Mouse (Mus musculus) spleen, postnatal 0 days (tissue): Measurements from ENCODE around the gene Olfr629. TPM values are rescaled to one million over a fixed set of nuclear protein-coding genes. Genes with fewer than 3 reads are reported as not detected.

Experiments used
- polyA plus RNA-seq: library from polyadenylated mRNA; unstranded; fragments of >200 nt; fragmentation: Nextera tagmentation; extraction: Ambion mirVana; gene quantifications from 2 replicates; pipeline ENCODE4 v1.2.1, GENCODE M21; 2015

Gene Olfr629
- polyA plus RNA-seq = 0.14 and 0.19 TPM in 2 replicates

DNA sequence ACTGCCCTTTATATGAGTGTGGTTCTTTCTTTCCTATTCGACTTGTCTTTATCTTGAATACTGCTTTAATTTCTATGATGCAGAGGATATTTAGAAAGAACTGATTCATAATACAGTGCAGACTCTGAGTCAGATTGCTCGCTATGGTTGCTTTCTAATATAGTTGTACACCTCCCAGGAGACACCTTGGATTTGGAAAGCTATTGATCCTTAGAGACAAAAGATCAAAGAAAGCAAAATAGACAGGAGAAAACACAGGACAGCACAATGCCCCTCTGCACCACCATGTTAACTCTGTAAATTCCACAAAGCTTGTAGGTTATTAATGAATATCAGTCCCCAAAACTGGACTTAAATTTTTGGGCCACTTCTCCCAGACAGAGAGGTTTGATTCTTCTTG is at the start of gene Olfr629:
Gene Olfr629 (minus strand): TSS at position 101 of the 400 bp plus-strand sequence.

DNA sequence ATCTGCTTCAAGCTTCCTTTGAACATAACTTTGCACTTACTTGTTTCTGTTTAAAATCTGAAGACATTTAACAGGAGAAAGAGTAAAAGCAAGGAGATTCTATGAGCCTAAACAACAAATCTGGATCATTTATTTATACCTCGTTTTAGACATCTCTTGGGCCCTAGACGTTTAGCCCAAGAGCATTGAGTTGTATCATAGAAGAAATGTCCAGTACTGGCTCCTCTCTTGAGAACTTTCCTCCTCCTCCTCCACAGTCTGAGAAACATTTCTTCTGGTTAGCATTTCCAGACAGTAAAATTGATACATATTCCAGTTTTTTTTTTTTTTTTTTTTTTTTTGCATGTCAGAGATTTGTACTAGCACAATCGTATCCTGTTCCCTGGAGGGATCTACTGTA is 47.0 kb upstream of the Olfr629 start, which contains the start of gene Olfr67:
Gene Olfr67 (minus strand): TSS at position 101 of the 400 bp plus-strand sequence.

DNA sequence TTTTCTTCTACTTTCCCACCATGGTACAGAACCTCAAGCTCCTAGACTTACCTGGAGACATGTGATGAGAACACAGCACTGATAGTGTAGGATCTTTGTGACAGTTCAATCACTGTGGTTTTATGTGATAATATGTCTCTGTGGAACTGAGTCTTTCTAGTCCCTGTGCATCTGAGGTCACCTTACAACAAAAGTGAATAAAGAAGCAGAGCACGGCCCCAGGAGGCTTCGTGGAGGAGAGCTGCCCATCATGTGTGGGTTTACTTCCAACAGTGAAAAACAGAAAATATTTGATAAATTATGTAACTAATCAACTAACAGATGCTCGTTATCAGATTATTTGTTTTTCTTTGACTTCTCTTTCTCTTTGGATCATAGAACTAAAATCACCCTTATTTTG is 34.9 kb upstream of the Olfr629 start, which contains the start of gene Olfr68:
Gene Olfr68 (minus strand): TSS at position 101 of the 400 bp plus-strand sequence.

DNA sequence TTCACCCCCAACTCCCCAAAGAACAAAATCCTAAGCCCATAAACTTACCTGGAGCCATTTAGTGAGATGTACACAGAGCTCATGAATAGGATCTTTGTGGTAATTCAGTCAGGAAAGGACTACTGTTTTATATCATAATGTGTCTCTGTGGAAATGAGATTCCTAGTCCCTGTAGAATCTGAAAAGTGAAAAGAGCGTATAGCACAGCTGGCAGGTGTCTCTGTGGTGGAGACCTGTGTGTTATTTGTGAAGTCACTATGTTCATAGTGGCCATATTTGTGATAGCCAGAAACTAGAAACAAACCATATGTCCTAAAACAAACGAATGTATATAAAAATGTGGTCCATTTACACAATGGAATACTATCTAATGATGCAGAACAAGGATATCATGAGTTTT is 26.8 kb upstream of the Olfr629 start, which contains the start of gene Olfr69:
Gene Olfr69 (minus strand): TSS at position 101 of the 400 bp plus-strand sequence.

DNA sequence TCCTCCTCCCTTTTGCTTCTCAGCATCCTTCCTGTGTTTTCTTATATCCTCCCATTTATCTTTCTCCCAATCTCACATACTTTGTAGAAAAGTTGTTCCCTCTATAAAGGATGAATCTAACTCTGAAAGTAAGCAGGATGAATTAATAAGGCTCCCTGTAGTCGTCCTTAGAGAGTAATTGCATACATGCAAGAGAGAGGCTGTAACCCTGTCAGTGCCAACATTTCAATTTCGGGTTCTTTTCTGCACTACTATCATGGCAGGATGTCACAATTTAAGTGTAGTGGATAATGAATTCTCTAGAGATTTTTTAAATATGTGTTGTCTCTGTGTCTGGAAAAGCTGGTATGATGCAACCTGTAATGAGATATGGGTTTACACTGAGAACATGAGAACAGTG is 12.5 kb upstream of the Olfr629 start, which contains the start of gene Olfr630:
Gene Olfr630 (minus strand): TSS at position 101 of the 400 bp plus-strand sequence.

DNA sequence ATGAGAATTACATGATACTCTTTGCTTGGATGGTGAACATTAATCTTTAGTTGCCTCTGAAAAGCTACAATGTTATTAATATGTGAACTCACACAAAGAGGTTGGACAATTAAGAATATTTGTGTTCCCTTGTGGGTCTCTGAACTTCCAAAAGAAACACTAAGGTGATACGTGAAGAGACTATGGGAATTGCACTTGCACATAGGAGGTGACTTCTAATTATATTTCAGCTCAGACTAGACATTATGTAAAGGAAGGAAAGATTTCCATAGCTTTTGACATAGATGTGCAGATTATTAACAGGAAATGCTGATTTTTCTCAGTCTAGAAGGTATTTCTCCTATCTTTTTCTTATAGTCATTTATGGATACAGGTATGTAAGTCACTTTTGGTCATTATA is 14.7 kb downstream of the Olfr629 start, which contains the start of gene Olfr628:
Gene Olfr628 (plus strand): TSS at position 301 of the 400 bp plus-strand sequence.

GRCm38 (mm10) chr7:103714371-103714770 is 30.4 kb downstream of the Olfr629 start, which contains the start of gene Olfr243:
Gene Olfr243 (plus strand): TSS chr7:103714671.

Other genes with a start within 250 kb of the Olfr629 start
- not detected in 2 replicates for gene Olfr609, start 246.9 kb downstream of the Olfr629 start, polyA plus RNA-seq
- not detected in 2 replicates for gene Olfr610, start 232.8 kb downstream of the Olfr629 start, polyA plus RNA-seq
- gene Olfr611, start 224.1 kb downstream of the Olfr629 start, polyA plus RNA-seq = not detected in 2 replicates
- gene Olfr612, start 202.2 kb downstream of the Olfr629 start, polyA plus RNA-seq = not detected in 2 replicates
- gene Olfr613, start 196.9 kb downstream of the Olfr629 start, polyA plus RNA-seq = not detected in 2 replicates
- gene Olfr615, start 188.9 kb downstream of the Olfr629 start, polyA plus RNA-seq = not detected in 2 replicates
- gene Olfr616, start 175.8 kb downstream of the Olfr629 start, polyA plus RNA-seq = not detected in 2 replicates
- gene Olfr617, start 171.9 kb downstream of the Olfr629 start, polyA plus RNA-seq = not detected in 2 replicates
- gene Olfr618, start 154.8 kb downstream of the Olfr629 start, polyA plus RNA-seq = not detected in 2 replicates
- not detected in 2 replicates for gene Olfr619, start 144.4 kb downstream of the Olfr629 start, polyA plus RNA-seq
- not detected in 2 replicates for gene Olfr620, start 132.4 kb downstream of the Olfr629 start, polyA plus RNA-seq
- not detected in 2 replicates for gene Olfr622, start 102.2 kb downstream of the Olfr629 start, polyA plus RNA-seq
- gene Olfr623, start 81.2 kb downstream of the Olfr629 start, polyA plus RNA-seq = not detected in 2 replicates
- 0.02 and 0.08 TPM in 2 replicates for gene Olfr624, start 73.8 kb downstream of the Olfr629 start, polyA plus RNA-seq
- not detected in 2 replicates for gene Olfr625-ps1, start 62.2 kb downstream of the Olfr629 start, polyA plus RNA-seq
- gene Olfr243, start 30.3 kb downstream of the Olfr629 start, polyA plus RNA-seq = not detected in 2 replicates
- gene Olfr628, start 14.6 kb downstream of the Olfr629 start, polyA plus RNA-seq = not detected in 2 replicates
- gene Olfr630, start 12.4 kb upstream of the Olfr629 start, polyA plus RNA-seq = not detected in 2 replicates
- gene Olfr69, start 26.7 kb upstream of the Olfr629 start, polyA plus RNA-seq = 0.05 TPM in 1 of 2 replicates, not detected in the other
- 0.02 TPM in 1 of 2 replicates, not detected in the other for gene Olfr68, start 34.8 kb upstream of the Olfr629 start, polyA plus RNA-seq
- not detected in 2 replicates for gene Olfr67, start 46.9 kb upstream of the Olfr629 start, polyA plus RNA-seq
- 27,857 and 31,285 TPM in 2 replicates for gene Hbb-bt, start 69.1 kb upstream of the Olfr629 start, polyA plus RNA-seq
- 96,477 and 101,005 TPM in 2 replicates for gene Hbb-bs, start 83.2 kb upstream of the Olfr629 start, polyA plus RNA-seq
- gene Hbb-bh2, start 95.6 kb upstream of the Olfr629 start, polyA plus RNA-seq = not detected in 2 replicates
- gene Hbb-bh1, start 98.2 kb upstream of the Olfr629 start, polyA plus RNA-seq = 1.3 and 1.9 TPM in 2 replicates
- 2.9 and 3.0 TPM in 2 replicates for gene Hbb-y, start 108.3 kb upstream of the Olfr629 start, polyA plus RNA-seq
- gene Olfr66, start 141.3 kb upstream of the Olfr629 start, polyA plus RNA-seq = not detected in 2 replicates
- 0.02 TPM in 1 of 2 replicates, not detected in the other for gene Olfr64, start 149.5 kb upstream of the Olfr629 start, polyA plus RNA-seq
- gene Olfr65, start 158.5 kb upstream of the Olfr629 start, polyA plus RNA-seq = not detected in 2 replicates
- gene Olfr631, start 183.9 kb upstream of the Olfr629 start, polyA plus RNA-seq = not detected in 2 replicates
- 0.07 TPM in 1 of 2 replicates, not detected in the other for gene Olfr632, start 189.4 kb upstream of the Olfr629 start, polyA plus RNA-seq
- gene Olfr633, start 199.5 kb upstream of the Olfr629 start, polyA plus RNA-seq = not detected in 2 replicates
- gene Olfr635, start 226.2 kb upstream of the Olfr629 start, polyA plus RNA-seq = not detected in 2 replicates